Mouse (Mus musculus): ENCODE data around the gene Taz.

The Taz gene

DNA sequence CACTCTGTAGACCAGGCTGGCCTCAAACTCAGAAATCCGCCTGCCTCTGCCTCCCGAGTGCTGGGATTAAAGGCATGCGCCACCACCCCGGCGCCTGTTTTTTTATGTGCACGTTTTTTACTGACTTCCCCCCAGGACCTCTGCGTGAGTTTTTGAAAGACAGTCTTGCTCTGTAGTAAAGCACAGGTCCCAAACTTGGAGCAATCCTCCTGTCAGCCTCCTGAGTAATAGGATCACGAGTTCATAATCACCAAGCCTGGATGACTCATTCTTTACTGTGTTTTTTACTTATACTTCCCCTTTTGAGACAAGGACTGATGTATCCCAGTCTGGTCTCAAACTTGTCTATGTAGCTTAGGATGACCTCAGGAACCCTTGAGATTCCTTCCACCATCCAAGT lies 3.8 kb upstream of the Taz start:
- CTCF ChIA-PET = no interaction called here

DNA sequence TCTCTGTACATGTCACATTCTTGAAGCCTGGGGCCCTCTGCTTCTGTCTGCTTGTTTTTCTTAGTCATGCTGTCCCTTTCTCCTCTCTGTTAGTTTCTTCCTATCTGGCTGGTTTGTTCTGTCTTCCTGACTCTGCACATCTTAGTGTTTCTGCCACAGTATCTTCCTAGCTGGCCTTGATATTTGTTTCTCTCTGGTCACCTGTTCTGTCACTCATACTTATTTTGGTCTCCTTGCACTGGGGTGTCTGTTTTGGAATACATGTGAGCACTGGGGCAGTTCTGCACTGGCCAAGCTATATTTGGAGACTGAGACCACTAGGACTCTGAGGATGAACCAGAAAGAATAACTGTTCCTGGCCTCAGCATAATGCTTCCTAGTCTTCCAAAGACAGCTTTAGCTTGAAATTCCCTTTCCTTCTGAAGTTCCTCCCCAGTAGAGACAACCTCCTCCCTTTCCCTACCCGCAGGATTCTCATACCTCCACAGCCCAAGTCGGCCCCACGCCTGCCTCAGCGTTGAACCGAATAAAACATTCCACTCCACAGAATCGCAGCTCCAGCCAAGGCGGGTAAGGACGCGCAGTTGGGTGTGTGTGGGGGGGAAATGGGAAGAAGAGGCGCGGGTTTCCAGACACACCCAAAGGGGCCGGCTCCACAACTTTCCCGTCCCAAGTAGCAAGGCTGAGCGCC lies 526 bp upstream of the Taz start:
- CTCF ChIA-PET = interaction anchor here (1.2 kb wide), 1 partner anchor 10 kb away, joined by 4 read pairs; the partner anchor contains the start of gene Rpl10

DNA sequence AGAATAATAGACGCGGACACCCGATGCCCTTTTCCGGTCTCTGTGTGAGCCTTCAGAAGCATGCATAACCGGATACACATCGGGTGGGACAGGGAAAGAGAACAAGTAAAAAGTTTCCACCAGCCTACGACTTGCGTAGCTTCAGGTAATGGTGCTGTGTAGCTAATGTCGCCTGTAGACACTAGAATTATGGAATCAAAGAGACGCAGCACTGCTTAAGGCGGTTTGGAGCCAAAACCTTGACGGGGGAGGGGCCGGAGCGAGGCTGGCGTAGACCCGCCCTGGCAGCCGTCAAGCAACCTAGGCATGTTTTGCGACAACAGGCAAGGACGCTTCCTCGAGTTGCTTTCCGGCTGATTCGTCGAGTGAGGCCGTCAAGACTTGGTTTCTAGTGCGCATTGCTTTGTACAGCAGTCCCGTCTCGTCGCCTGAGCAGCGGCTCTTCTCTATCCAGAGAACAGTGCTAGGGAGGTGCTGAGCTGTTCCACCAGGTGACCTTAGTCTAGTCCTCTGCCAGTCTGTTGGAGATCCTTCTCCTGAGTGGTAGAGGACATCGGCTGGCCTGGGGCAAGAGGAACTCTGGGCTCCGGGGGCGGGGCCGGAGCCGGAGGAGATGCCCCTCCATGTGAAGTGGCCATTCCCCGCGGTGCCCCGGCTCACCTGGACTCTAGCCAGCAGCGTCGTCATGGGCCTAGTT lies 831 bp downstream of the Taz start:
- CTCF ChIA-PET = no interaction called here

DNA sequence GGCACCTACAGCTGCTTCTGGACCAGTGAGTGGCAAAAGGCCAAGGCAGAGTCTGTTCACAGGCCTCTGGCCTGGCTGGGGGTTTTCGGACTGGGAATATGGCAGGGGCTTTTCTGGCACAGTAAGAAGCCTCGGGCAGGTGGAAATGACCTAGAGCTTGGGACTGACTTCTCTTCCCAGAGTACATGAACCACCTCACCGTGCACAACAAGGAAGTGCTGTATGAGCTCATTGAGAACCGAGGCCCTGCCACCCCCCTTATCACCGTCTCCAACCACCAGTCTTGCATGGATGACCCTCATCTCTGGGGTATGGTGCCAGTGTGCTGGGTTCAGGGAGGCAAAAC lies 1.4 kb downstream of the Taz start:
- CTCF ChIA-PET = no interaction called here

DNA sequence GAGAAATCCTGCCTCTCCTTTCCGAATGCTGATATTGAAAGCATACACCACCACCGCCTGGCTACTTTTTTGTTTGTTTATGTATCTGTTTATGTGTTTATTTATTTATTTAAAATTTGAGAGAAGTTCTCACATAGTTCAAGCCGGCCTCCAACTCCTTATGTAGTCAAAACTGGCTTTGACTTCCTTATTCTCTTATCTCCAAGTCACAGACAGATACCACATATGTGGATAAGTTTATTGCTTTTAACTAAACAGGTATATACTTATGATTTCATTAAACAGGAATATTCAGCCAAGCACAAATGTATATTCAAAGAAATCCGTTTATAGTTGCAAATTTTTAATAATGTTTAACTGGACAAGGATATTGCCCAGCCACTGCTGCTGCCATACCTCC lies 11.7 kb downstream of the Taz start:
- CTCF ChIA-PET = no interaction called here

DNA sequence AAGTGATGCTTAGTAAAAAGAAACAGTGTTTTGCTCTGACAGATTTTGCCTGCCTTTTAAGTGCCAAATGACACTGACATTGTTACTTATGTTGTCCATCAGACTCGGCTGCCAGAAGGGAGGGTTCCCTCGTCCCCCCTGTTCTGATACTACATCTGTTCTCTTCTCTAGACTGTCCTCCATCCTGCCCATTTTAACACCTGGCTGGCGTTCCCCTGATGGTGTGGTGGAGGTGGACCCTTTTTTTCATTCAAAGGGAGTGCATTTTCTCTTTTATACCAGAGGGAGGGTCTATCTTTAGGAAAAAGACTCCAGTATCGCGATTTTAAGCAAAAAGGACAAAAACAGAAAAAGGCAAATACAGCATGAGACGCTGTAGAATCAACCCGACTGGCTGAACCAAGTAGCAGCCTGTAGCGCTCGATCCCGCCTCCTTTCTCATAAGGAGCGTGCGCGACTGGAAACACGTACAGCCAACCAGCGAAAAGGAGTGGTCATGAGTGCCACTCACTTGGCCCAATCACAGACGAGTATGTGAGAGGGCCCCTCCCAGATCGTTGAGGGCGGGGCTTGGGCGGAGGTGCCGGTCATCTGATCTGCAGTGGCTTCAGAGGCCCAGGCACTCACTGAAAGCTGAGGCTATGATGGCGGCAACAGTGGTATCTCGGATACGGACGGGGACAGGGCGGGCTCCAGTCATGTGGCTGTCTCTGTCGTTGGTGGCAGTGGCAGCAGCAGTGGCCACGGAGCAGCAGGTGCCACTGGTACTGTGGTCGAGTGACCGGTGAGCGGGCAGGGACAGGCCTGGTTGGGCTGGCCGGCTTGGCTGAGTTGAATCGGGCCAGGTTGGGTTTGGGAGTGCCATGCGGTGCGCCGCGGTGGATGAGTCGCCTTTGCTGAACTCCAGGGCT lies 15.1 kb downstream of the Taz start, which contains the start of gene Atp6ap1:
TSS of gene Atp6ap1 (plus strand) at position 560 of the 911 bp plus-strand sequence.
- CTCF ChIA-PET = interaction anchor here (0.5 kb wide), 1 partner anchor 133 kb away, joined by 4 read pairs; no protein-coding TSS in a partner anchor

DNA sequence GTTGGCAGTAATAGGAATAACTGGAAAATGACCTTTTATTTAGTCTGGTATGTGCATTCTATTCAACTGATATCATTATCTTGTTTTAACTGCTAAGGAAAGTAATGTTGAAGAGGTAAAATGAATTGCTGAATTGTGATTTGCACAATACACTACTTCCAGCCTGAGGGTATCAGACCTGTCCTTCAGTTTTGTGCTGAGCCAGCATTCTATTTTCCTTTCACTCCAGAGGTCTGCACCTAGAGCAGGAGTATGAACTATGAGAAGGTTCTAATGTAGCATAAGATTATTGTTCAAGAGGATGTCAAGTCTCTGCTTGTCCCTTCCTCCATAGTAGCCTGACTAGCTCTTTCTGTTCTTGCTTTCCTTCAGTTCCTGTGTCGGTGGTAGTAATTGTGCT lies 16.6 kb downstream of the Taz start:
- CTCF ChIA-PET = no interaction called here

DNA sequence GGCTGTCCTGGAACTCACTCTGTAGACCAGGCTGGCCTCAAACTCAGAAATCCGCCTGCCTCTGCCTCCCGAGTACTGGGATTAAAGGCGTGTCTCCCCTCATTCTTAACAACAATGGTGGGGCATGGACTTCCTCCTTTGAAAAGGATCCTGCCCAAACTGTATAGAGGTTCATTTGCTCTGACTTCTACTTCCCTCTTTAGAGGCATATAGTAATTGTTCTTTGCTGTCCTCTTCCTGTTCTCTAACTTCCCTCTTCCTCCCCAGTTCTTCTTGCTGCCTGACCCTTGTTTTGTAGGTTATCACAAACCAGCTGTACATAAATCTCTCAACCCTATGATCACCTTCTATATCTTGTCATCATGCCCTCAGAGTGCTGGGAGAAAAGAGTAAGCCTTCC lies 18.0 kb downstream of the Taz start:
- CTCF ChIA-PET = no interaction called here

DNA sequence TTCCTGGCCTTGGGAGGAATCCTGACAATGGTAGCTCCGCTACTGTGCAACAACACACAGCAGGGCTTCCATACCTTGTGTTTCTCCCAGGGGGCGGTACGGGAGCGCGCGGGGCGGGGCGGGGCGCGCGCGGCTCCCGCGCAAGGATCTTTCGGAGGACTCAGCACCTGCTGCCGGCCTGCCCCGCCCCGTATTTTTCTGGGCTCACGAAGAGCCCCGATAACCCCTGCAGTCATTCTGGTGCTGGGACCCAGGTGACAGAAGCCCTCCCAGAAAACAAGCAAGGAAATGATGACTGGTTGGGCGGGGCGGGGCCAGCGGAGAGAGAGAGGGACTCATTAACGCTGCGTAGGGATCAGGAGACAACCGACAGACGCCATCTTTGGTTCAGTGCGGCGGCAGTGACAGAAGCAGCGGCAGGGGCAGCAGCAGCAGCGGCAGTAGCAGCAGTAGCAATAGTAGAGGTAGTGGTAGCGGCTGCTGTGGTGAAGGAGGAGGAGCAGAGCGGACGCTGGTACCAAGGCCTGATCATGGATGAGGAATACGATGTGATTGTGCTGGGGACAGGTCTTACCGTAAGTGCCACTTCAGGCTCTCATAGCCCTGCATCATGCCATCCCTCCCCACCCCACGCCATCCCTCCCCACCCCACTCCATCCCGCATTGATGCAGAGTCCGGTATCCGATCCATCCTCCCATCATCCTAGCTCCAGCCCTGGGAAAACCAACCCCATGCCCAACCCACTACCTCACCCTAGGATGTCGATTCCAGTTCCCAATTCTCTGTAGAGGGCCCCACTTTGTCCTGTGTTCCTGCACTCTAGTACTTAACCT lies 23.4 kb downstream of the Taz start, which contains the start of gene Gdi1:
TSS of gene Gdi1 (plus strand) at position 132 of the 834 bp plus-strand sequence.
- CTCF ChIA-PET = interaction anchor here (0.6 kb wide), 1 partner anchor 58 kb away, joined by 3 read pairs; no protein-coding TSS in a partner anchor

DNA sequence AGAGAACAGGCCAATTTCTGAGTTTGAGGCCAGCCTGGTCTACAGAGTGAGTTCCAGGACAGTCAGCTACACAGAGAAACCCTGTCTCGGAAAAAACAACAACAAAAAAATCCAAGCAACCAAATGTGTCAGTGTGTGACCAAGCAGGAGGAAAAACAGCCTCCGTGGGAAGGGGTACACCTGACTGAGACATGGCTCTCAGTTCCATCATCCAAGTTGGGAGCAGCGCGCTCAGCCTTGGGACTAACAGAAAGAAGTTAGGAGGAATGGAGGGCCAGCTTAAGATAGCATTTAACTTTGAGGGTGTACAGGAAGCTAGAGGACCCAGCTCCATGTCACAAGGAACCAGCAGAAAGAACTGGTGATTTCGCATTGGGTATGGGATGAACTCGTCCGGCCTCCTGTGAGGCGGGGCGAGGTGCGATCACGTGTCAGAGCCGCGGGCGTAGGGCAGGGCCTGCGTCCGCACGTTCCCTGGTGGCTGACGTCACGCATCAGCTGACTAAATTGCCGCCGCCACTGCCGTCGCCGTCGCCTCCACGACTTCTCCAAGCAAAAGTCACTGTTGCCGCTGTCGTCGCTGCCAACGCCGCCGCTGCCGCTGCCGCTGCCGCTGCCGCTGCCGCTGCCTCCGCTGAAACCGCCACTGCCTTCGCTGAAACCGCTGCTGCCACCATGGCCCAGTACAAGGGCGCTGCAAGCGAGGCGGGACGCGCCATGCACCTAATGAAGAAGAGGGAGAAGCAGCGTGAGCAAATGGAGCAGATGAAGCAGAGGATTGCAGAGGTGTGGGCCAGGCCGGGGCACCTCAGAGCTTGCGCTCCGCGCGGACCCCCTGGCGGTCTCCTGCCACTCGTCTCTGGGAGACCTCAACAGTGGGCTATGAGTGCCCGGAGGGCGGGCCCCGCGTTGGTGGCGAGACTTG lies 31.1 kb downstream of the Taz start, which contains the start of gene Fam50a:
TSS of gene Fam50a (plus strand) at position 494 of the 925 bp plus-strand sequence.
- CTCF ChIA-PET = no interaction called here

DNA sequence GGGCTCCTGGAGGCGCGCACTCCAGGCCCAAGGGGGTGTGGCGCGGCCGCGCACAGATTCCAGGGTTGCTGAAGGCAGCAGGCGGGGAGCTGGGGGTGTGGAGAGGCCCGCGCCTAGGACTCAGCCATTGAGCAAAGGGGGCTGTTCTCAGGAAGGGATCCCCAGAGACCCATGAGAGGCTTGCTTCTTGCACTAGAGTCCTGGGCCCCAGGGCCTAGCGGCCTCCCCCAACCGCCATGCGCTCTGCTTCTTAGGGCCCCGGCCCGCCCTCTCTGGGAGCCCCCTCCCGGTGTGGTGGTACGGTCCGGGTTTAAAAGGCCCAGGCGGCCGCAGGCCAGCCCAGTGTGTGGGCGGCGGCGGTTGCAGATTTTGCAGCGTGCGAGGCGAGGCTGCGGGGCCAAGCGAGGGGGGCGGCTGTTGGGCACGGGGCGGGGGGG lies 47.0 kb downstream of the Taz start, which contains the start of gene Plxna3:
TSS of gene Plxna3 (plus strand) at position 342 of the 437 bp plus-strand sequence.
- CTCF ChIA-PET = no interaction called here

DNA sequence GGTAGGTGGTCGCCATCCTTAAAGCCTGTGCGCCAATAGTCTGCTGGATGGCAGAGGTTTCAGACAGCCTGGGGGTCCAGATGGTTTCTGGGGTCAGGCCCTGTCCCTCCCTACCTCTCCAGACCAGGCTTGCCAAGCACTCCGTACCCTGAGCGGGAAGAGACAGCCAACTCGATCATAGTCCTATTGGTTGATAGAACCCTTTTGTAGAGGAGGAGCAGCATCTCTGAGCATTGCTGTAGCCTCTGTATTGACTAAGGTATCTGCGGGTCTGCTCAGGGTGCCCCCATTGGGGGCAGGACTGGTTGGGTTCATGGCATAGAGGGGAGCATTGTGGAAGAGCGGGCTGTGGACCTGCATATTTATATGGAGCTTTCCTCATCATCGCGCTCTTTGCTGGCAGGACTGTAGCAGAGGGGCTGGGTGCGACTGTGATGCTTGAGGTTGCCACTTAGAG lies 47.5 kb downstream of the Taz start:
- CTCF ChIA-PET = interaction anchor here (0.5 kb wide), 1 partner anchor 584 kb away, joined by 3 read pairs; no protein-coding TSS in a partner anchor

DNA sequence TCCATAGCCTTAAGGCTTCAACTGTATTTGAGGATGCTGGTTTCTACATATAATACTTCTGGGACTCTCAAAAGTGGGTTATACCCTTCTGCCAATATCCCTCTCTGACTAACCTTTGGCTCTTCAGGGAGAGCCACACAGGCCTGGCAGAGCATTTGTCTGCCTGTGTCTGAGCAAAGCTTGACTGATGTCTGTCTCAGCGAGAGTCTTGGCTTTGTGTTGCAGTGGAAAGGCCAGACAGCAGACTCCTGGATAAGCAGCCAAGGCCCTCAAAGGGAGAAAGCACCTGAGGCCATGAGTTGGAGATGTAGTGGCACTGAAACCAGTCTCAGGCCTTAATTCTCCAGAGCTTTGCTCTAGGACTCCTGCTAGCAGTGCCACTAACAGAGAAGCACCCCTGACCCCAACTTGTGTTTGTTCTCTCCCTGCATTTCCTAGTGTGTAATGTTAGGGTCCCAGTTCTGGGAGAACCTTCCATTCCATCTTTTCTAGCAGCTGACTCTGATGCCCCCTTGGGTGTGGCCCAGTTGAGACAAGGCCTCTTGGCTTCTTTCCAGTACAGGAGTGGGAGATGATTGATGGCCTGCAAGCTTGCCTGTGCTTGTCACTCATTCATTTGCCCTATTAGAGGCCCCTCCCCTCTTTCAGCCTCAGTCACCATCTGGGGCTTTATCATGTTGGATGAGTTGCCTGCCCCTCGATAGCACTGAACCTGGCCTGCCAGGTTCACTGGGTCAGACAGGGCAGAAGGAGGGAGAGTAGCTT lies 48.6 kb downstream of the Taz start:
- CTCF ChIA-PET = interaction anchor here (0.6 kb wide), 1 partner anchor 93 kb away, joined by 3 read pairs; no protein-coding TSS in a partner anchor

Data from spleen, embryonic (tissue).